Mouse (Mus musculus): ENCODE measurements around the gene Srpk1.

Gene Srpk1

GRCm38 (mm10) chr17:28615332-28615731 is 7.2 kb downstream of the Srpk1 start:
- in situ Hi-C loops (cut with MboI; ENCODE audit: low sequenced_read_pairs): no loop called here

- in situ Hi-C loops (cut with MboI; ENCODE audit: low sequenced_read_pairs): no loop called here
Observed at GRCm38 (mm10) chr17:28613096-28613495, 9.4 kb downstream of the Srpk1 start.

GRCm38 (mm10) chr17:28612603-28613002 is 9.9 kb downstream of the Srpk1 start:
- in situ Hi-C loops (cut with MboI; ENCODE audit: low sequenced_read_pairs): no loop called here

- in situ Hi-C loops (cut with MboI; ENCODE audit: low sequenced_read_pairs): no loop called here
Observed at GRCm38 (mm10) chr17:28609543-28609942, 13.0 kb downstream of the Srpk1 start.

- in situ Hi-C loops (cut with MboI; ENCODE audit: low sequenced_read_pairs): no loop called here
Observed at GRCm38 (mm10) chr17:28601557-28602250, 20.8 kb downstream of the Srpk1 start.

GRCm38 (mm10) chr17:28600780-28601179 is 21.7 kb downstream of the Srpk1 start:
- in situ Hi-C loops (cut with MboI; ENCODE audit: low sequenced_read_pairs): no loop called here

GRCm38 (mm10) chr17:28593965-28594364 is 28.5 kb downstream of the Srpk1 start:
- in situ Hi-C loops (cut with MboI; ENCODE audit: low sequenced_read_pairs): no loop called here

GRCm38 (mm10) chr17:28592998-28593397 is 29.5 kb downstream of the Srpk1 start:
- in situ Hi-C loops (cut with MboI; ENCODE audit: low sequenced_read_pairs): no loop called here

- in situ Hi-C loops (cut with MboI; ENCODE audit: low sequenced_read_pairs): no loop called here
Observed at GRCm38 (mm10) chr17:28591476-28591875, 31.0 kb downstream of the Srpk1 start.

GRCm38 (mm10) chr17:28590596-28590995 is 31.9 kb downstream of the Srpk1 start:
- in situ Hi-C loops (cut with MboI; ENCODE audit: low sequenced_read_pairs): no loop called here

GRCm38 (mm10) chr17:28588591-28588990 is 33.9 kb downstream of the Srpk1 start:
- in situ Hi-C loops (cut with MboI; ENCODE audit: low sequenced_read_pairs): no loop called here

GRCm38 (mm10) chr17:28586509-28586908 is 36.0 kb downstream of the Srpk1 start:
- in situ Hi-C loops (cut with MboI; ENCODE audit: low sequenced_read_pairs): no loop called here

GRCm38 (mm10) chr17:28581056-28581455 is 41.5 kb downstream of the Srpk1 start:
- in situ Hi-C loops (cut with MboI; ENCODE audit: low sequenced_read_pairs): no loop called here

- in situ Hi-C loops (cut with MboI; ENCODE audit: low sequenced_read_pairs): no loop called here
Observed at GRCm38 (mm10) chr17:28580396-28580795, 42.1 kb downstream of the Srpk1 start.

GRCm38 (mm10) chr17:28575244-28576125 is 47.0 kb downstream of the Srpk1 start, which contains the start of gene Lhfpl5:
TSS of gene Lhfpl5 (plus strand) at chr17:28575641.
- in situ Hi-C loops (cut with MboI; ENCODE audit: low sequenced_read_pairs): no loop called here

GRCm38 (mm10) chr17:28572941-28573340 is 49.6 kb downstream of the Srpk1 start:
- in situ Hi-C loops (cut with MboI; ENCODE audit: low sequenced_read_pairs): no loop called here

GRCm38 (mm10) chr17:28572521-28572920 is 50.0 kb downstream of the Srpk1 start:
- in situ Hi-C loops (cut with MboI; ENCODE audit: low sequenced_read_pairs): no loop called here

GRCm38 (mm10) chr17:28571868-28572267 is 50.6 kb downstream of the Srpk1 start:
- in situ Hi-C loops (cut with MboI; ENCODE audit: low sequenced_read_pairs): no loop called here

GRCm38 (mm10) chr17:28567541-28567940 is 55.0 kb downstream of the Srpk1 start:
- in situ Hi-C loops (cut with MboI; ENCODE audit: low sequenced_read_pairs): no loop called here

GRCm38 (mm10) chr17:28565181-28565580 is 57.3 kb downstream of the Srpk1 start:
- in situ Hi-C loops (cut with MboI; ENCODE audit: low sequenced_read_pairs): no loop called here

GRCm38 (mm10) chr17:28561613-28562012 is 60.9 kb downstream of the Srpk1 start:
- in situ Hi-C loops (cut with MboI; ENCODE audit: low sequenced_read_pairs): no loop called here

- in situ Hi-C loops (cut with MboI; ENCODE audit: low sequenced_read_pairs): no loop called here
Observed at GRCm38 (mm10) chr17:28560598-28560997, 61.9 kb downstream of the Srpk1 start, which contains the start of gene Clps. TSS of gene Clps (minus strand) at chr17:28560766.
